Mouse (Mus musculus): Measurements from ENCODE around the gene Nos3.

DNA sequence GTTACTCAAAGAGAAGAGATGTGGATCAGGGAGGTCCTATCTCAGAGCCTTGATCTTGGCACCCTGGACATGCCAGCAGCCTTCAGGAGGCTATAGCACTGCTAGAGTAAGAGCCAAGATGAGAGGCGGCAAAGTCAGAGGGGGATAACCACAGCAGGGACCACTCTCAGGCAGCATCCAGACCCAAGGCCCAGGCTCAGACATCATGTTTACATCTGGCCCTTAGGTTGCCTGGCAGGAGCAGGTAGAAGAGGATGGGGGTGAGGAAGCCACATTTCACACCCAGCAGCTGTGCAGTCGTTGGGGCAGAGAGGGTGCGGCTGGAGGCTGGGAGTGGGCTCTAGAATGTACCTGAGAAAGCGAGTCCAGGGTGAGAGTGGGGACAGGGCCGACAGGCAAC lies 43.7 kb upstream of the Nos3 start:
- TF ChIP-seq CTCF (IDR thresholded peaks at IDR 0.05; ENCODE audit: low read depth, low read length), result no peak
- TF ChIP-seq TAL1 (conservative IDR thresholded peaks at IDR 0.05; ENCODE audit: low read depth, low read length), result no peak
- TF ChIP-seq POLR2AphosphoS5 (IDR thresholded peaks at IDR 0.05; ENCODE audit: insufficient replicate concordance, low read depth, low read length), result no peak
- no peak for TF ChIP-seq GATA1 (IDR thresholded peaks at IDR 0.05; ENCODE audit: borderline replicate concordance, low read length)
- TF ChIP-seq GATA2 (IDR thresholded peaks at IDR 0.05; ENCODE audit: borderline replicate concordance, low read depth, low read length), result no peak
